Mouse (Mus musculus) lung, postnatal 0 days (tissue): Measurements from ENCODE around the gene Schip1.

Experiments used
- CTCF ChIP-seq: IDR thresholded peaks from 2 replicates; pipeline ENCODE4 v1.5.1; 2016; ENCODE audit warnings: antibody characterized with exemption, mild to moderate bottlenecking
- EP300 ChIP-seq: IDR thresholded peaks from 2 replicates; pipeline ENCODE4 v1.6.1; 2016; ENCODE audit warnings: antibody characterized with exemption, mild to moderate bottlenecking, control low read depth

GRCm38 (mm10) chr3:68267905-68268304 is 203.3 kb downstream of the Schip1 start:
- TF ChIP-seq CTCF (no peak), EP300 (no peak)
